Mouse (Mus musculus): ENCODE data around the gene Ncbp3.

Gene Ncbp3

GRCm38 (mm10) chr11:73030821-73031498, 16.6 kb upstream of the Ncbp3 start:
- peak; percentile 71 for DNase-seq (ENCODE audit: low spot score)

GRCm38 (mm10) chr11:73031536-73031935, 16.0 kb upstream of the Ncbp3 start:
- no peak for DNase-seq (ENCODE audit: low spot score)

- no peak for DNase-seq (ENCODE audit: low spot score)
Observed at GRCm38 (mm10) chr11:73036077-73036476, 11.5 kb upstream of the Ncbp3 start.

- no peak for DNase-seq (ENCODE audit: low spot score)
Observed at GRCm38 (mm10) chr11:73036889-73037288, 10.7 kb upstream of the Ncbp3 start.

GRCm38 (mm10) chr11:73037691-73038090, 9.9 kb upstream of the Ncbp3 start:
- no peak for DNase-seq (ENCODE audit: low spot score)

GRCm38 (mm10) chr11:73039102-73039799, 8.3 kb upstream of the Ncbp3 start:
- peak; percentile 55 for DNase-seq (ENCODE audit: low spot score)

- no peak for DNase-seq (ENCODE audit: low spot score)
Observed at GRCm38 (mm10) chr11:73044229-73044755, 3.3 kb upstream of the Ncbp3 start.

GRCm38 (mm10) chr11:73044789-73045188, 2.8 kb upstream of the Ncbp3 start:
- DNase-seq (ENCODE audit: low spot score): no peak

- no peak for DNase-seq (ENCODE audit: low spot score)
Observed at GRCm38 (mm10) chr11:73048030-73048876, 670 bp downstream of the Ncbp3 start.

- peak; percentile 68 for DNase-seq (ENCODE audit: low spot score)
Observed at GRCm38 (mm10) chr11:73049335-73049734, 1.8 kb downstream of the Ncbp3 start.

- no peak for DNase-seq (ENCODE audit: low spot score)
Observed at GRCm38 (mm10) chr11:73052795-73053194, 5.2 kb downstream of the Ncbp3 start.

GRCm38 (mm10) chr11:73057701-73058100, 10.1 kb downstream of the Ncbp3 start:
- DNase-seq (ENCODE audit: low spot score): no peak

GRCm38 (mm10) chr11:73059630-73060029, 12.0 kb downstream of the Ncbp3 start:
- no peak for DNase-seq (ENCODE audit: low spot score)

GRCm38 (mm10) chr11:73061413-73061812, 13.8 kb downstream of the Ncbp3 start:
- no peak for DNase-seq (ENCODE audit: low spot score)

- peak; percentile 15 for DNase-seq (ENCODE audit: low spot score)
Observed at GRCm38 (mm10) chr11:73071839-73072238, 24.3 kb downstream of the Ncbp3 start.

GRCm38 (mm10) chr11:73076295-73076694, 28.7 kb downstream of the Ncbp3 start:
- DNase-seq (ENCODE audit: low spot score): no peak

- no peak for DNase-seq (ENCODE audit: low spot score)
Observed at GRCm38 (mm10) chr11:73076733-73077132, 29.1 kb downstream of the Ncbp3 start.

GRCm38 (mm10) chr11:73077211-73077720, 29.7 kb downstream of the Ncbp3 start:
- DNase-seq (ENCODE audit: low spot score): no peak

- DNase-seq (ENCODE audit: low spot score): no peak
Observed at GRCm38 (mm10) chr11:73078615-73079014, 31.0 kb downstream of the Ncbp3 start.

GRCm38 (mm10) chr11:73080306-73080705, 32.7 kb downstream of the Ncbp3 start:
- DNase-seq (ENCODE audit: low spot score): no peak

GRCm38 (mm10) chr11:73084303-73084702, 36.7 kb downstream of the Ncbp3 start:
- no peak for DNase-seq (ENCODE audit: low spot score)

- no peak for DNase-seq (ENCODE audit: low spot score)
Observed at GRCm38 (mm10) chr11:73084804-73085231, 37.2 kb downstream of the Ncbp3 start.
